Mouse (Mus musculus) thymus, postnatal 25 days (tissue): ENCODE measurements around the gene Rpl23a.
"Not testable (repeated sequence)": the region's sequence is repeated elsewhere in the genome, so short reads cannot be mapped to it uniquely, and the experiment has no call there.

Source experiments
- DNase-seq: peaks from one replicate; pipeline ENCODE4 v3.0.0; 2022

The Rpl23a gene

DNA sequence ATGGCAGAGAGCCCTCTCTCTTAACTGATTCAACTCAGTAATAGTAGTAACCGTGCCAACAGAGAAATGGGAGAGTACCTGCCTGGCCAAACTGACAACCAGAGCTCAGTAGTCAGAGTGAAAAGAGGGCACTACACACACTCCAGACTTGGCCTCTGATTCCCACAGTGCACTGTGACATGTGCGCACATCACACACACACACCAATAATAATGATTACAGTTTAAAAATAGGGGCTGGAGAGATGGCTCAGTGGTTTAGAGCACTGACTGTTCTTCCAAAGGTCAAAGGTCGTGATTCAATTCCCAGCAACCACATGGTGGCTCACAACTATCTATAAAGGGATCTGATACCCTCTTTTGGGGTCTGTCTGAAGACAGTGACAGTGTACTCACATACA is 45.4 kb downstream of the Rpl23a start:
- DNase-seq = no peak

DNA sequence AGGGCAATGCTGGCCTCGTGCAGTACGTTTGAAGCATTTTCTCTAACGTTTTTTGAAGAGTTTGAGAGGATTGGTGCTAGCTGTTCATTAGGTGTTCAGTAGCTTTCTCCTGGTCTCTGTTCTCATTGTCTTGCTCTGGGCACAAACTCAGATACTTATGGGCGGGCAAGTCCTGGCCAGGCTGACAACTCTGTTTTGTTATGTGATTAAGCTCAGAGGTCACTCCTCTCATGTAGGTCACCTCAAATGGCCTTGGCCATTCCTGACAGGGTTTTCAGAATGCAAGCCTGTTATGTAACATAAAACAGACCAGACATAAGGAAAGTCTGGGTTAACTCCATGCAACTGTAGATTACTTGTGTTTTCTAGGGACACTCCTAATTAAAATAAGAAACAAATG is 45.8 kb downstream of the Rpl23a start:
- DNase-seq = no peak

- DNase-seq = no peak
These were observed 47.3 kb downstream of the Rpl23a start for GRCm38 (mm10) chr11:78136132-78136531.

DNA sequence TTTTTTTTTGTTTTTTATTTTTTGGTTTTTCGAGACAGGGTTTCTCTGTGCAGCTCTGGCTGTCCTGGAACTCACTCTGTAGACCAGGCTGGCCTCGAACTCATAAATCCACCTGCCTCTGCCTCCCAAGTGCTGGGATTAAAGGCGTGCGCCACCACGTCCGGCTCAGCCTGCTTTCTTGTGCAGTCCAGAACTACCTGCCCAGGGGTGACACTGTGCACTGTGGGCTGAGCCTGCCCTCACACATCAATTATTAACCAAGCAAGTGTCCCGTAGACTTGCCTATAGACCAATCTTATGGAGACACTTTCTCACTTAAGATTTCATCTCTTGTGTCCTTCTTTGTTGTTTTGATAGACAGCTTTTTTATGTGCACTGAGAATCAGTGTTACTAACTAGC is 48.1 kb downstream of the Rpl23a start:
- not testable (repeated sequence) for DNase-seq

DNA sequence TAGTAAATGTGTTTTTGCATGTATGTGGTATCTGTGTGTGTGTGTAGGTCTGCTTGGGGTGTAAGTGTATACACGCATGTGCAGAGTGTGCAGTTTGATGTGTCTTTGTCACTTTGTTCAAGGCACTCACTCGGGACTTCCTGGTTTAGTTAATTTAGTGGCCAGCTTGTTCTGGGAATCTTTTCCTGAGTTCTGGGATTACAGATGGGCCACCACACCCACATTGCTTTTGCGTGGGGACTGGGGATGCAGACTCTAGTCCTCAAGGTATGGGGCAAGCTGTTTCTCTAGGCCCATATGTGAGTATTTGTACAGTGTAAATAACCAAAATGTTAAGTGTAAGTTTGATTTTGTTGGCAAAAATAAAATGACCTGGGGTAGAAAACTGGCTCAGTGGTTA is 49.0 kb downstream of the Rpl23a start:
- no peak for DNase-seq

GRCm38 (mm10) chr11:78133915-78134314 is 49.5 kb downstream of the Rpl23a start:
- DNase-seq = no peak
